Mouse (Mus musculus): ENCODE results near the gene Shd.

- TF ChIP-seq CTCF (IDR thresholded peaks at IDR 0.05; ENCODE audit: extremely low read depth, insufficient read length, insufficient replicate concordance, low read depth, low read length) (no peak), POLR2A (IDR thresholded peaks at IDR 0.05; ENCODE audit: low read depth, low read length) (no peak)
Measured at GRCm38 (mm10) chr17:55956591-55956990, 13.7 kb upstream of the Shd start.

Measured in small intestine, adult 2 months (tissue).